Mouse (Mus musculus) hindbrain, embryonic 13.5 days (tissue): ENCODE measurements around the gene Ndufs2. TPM values are rescaled to one million over a fixed set of nuclear protein-coding genes. Genes with fewer than 3 reads are reported as not detected.

ENCODE experiments used
- ATAC-seq: fragments of 200-750 bp; cut with Nextera tagmentation; 2 replicates; pipeline ENCODE4 v1.8.0; 2017; ENCODE audit warnings: moderate TSS enrichment; ENCODE audit not compliant: low FRiP score
- H3K27ac ChIP-seq: fragments of 300-500 bp; sonication (generic); 2 replicates; pipeline ENCODE4 v1.5.1; 2015; ENCODE audit warnings: inconsistent platforms, mild to moderate bottlenecking, moderate library complexity
- H3K27me3 ChIP-seq: fragments of 300-500 bp; sonication (generic); 2 replicates; pipeline ENCODE4 v1.6.1; 2015; ENCODE audit warnings: mild to moderate bottlenecking, inconsistent platforms
- H3K36me3 ChIP-seq: fragments of 300-500 bp; sonication (generic); 2 replicates; pipeline ENCODE4 v1.6.1; 2015; ENCODE audit warnings: mild to moderate bottlenecking, inconsistent platforms
- H3K4me1 ChIP-seq: fragments of 300-500 bp; sonication (generic); replicated peaks from 2 replicates; pipeline ENCODE4 v1.6.1; 2015; ENCODE audit warnings: inconsistent platforms
- H3K4me2 ChIP-seq: fragments of 300-500 bp; sonication (generic); 2 replicates; pipeline ENCODE4 v1.6.1; 2015; ENCODE audit warnings: inconsistent platforms, mild to moderate bottlenecking, moderate library complexity
- H3K4me3 ChIP-seq: fragments of 300-500 bp; sonication (generic); 2 replicates; pipeline ENCODE4 v1.5.1; 2015; ENCODE audit warnings: mild to moderate bottlenecking, inconsistent platforms
- H3K9ac ChIP-seq: fragments of 300-500 bp; sonication (generic); 2 replicates; pipeline ENCODE4 v1.6.1; 2015; ENCODE audit warnings: mild to moderate bottlenecking, inconsistent platforms
- H3K9me3 ChIP-seq: fragments of 300-500 bp; sonication (generic); 2 replicates; pipeline ENCODE4 v1.6.1; 2016; ENCODE audit warnings: inconsistent platforms
- WGBS: fragments of 180-500 bp; shearing (Covaris S2); methylation state at CpG from one replicate; pipeline ENCODE4 v1.1.7; 2015; 5-methylcytosine and 5-hydroxymethylcytosine counted together
- polyA plus RNA-seq: library from polyadenylated mRNA; unstranded; fragments of >200 nt; fragmentation: Nextera tagmentation; extraction: Ambion mirVana; gene quantifications from 2 replicates; pipeline ENCODE4 v1.2.1, GENCODE M21; 2015

Gene Ndufs2
- 222 and 228 TPM in 2 replicates for polyA plus RNA-seq

GRCm38 (mm10) chr1:171250680-171251593 lies at the start of gene Ndufs2:
Ndufs2 (minus strand) TSS chr1:171251388.
- ATAC-seq = no peak
- peaks cover 55% of the 10 kb centered on the region for H3K4me1 ChIP-seq
- H3K4me3 ChIP-seq = peak within 1 kb of the TSS; percentile 31
- H3K9me3 ChIP-seq = no peaks in the 10 kb centered on the region
- peak within 1 kb of the TSS; percentile 60 for H3K27ac ChIP-seq
- 9% methylated on average over 26 of the region's 26 CpGs for WGBS
- H3K9ac ChIP-seq = peak within 1 kb of the TSS; percentile 65
- H3K4me2 ChIP-seq = peak within 1 kb of the TSS; percentile 52
- H3K36me3 ChIP-seq = no peaks in the 10 kb centered on the region
- no peaks in the 10 kb centered on the region for H3K27me3 ChIP-seq

DNA sequence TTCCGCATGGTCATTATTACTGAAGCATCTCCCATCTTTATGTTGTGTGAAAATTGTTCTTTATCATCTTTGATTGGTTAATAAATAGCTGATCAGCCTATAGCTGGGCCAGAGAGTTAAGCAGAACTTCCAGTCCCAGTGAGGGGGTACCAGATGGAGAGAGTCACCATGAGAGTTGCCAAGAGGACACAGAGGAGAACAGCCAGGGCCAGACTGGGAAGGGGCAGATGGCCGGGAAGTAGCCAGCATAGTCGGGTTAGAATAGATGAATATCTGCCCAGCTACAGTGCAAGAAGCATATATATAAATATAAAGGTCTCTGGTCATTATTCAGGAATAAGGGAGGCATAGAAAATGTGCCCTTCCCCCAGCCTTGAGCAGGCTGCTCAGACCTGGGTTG lies 47.0 kb upstream of the Ndufs2 start:
- WGBS = 65% methylated on average over 3 of the region's 3 CpGs

GRCm38 (mm10) chr1:171295063-171295402 lies 43.8 kb upstream of the Ndufs2 start:
- Histone ChIP-seq H3K27me3 (peaks cover 29% of the 10 kb centered on the region), H3K4me3 (peak overlapping the region; percentile 65), H3K9ac (peak overlapping the region; percentile 78), H3K4me1 (peaks cover 13% of the 10 kb centered on the region), H3K9me3 (no peaks in the 10 kb centered on the region), H3K27ac (peak overlapping the region; percentile 93), H3K36me3 (0 out of 2 replicates have a peak, but pooled peaks cover 4% of the 10 kb centered on the region), H3K4me2 (peak overlapping the region; percentile 78)
- WGBS = 15% methylated on average over 3 of the region's 3 CpGs
- ATAC-seq = peak; percentile 49

More for the DNA sequence above, 47.0 kb upstream of the Ndufs2 start:
- H3K4me1 ChIP-seq = peaks cover 12% of the 10 kb centered on the region
- no peaks in the 10 kb centered on the region for H3K36me3 ChIP-seq
- peaks cover 29% of the 10 kb centered on the region for H3K27me3 ChIP-seq
- no peak overlapping the region for H3K4me2 ChIP-seq
- H3K27ac ChIP-seq = no peak overlapping the region
- H3K4me3 ChIP-seq = no peak overlapping the region
- no peak overlapping the region for H3K9ac ChIP-seq
- ATAC-seq = no peak
- H3K9me3 ChIP-seq = no peaks in the 10 kb centered on the region

DNA sequence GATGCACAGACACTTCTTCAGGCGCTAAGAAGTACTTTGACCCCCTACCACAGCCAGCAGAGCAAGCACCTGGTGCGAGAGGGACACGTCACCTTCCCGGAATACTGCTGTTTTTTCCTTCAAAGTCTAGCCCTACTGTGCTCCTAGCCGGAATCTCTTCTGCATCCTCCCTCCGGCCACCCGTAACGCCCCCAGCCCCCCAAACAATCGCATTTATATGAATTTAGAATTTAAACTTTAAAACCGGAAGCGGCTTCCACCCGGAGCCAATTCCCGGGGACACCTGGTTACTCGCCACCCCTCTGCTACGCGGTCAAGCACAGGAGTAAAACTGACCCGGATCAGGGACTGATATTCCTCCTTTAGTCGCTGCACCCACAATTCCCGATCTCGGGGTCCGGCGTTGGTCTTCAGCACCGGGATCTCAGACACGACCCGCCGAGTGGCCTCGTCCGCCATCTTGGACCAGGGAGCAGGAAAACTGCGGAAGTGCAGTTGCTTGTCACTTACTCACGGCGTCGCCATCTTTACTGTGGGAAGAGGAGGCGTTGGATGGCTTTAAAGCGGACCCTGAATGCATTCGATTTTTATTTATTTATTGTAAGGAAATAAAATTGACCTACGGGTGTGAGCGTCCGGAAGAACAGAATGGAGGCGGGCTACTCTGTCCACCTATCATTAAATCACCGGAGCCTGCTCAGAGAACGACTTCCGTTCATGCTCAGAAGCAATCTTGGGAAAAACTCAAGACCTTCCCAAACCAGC lies 43.3 kb upstream of the Ndufs2 start, which contains the start of gene Ufc1:
Gene Ufc1 (minus strand): TSS at position 727 of the 765 bp plus-strand sequence.
- H3K9me3 ChIP-seq = no peaks in the 10 kb centered on the region
- H3K27ac ChIP-seq = peak within 1 kb of the TSS; percentile 93
- H3K4me1 ChIP-seq = peaks cover 13% of the 10 kb centered on the region
- WGBS = under 1% methylated on average over 42 of the region's 42 CpGs
- peak within 1 kb of the TSS; percentile 78 for H3K4me2 ChIP-seq
- peaks cover 29% of the 10 kb centered on the region for H3K27me3 ChIP-seq
- peak; percentile 79 for ATAC-seq
- peak within 1 kb of the TSS; percentile 65 for H3K4me3 ChIP-seq
- H3K9ac ChIP-seq = peak within 1 kb of the TSS; percentile 78
- peaks cover 9% of the 10 kb centered on the region for H3K36me3 ChIP-seq

DNA sequence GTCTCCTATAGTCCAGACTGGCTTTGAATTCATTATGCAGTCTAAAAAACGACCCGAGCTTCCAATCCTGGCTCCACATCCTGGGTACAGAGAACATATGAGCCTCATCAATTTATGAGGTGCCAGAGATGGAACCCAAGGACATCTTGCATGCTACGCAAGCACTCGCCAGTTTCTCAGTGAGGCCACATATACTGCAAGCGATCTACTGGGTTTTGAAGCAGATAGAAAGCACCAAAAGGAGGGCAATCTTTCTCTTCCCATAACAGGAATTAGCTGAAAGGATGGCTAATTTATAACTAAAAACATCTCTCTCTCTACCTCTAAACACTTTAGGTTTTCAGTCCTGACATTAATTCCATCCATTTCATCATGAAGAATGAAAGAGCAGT lies 42.7 kb upstream of the Ndufs2 start:
- H3K27me3 ChIP-seq = peaks cover 29% of the 10 kb centered on the region
- no peaks in the 10 kb centered on the region for H3K9me3 ChIP-seq
- peak overlapping the region; percentile 93 for H3K27ac ChIP-seq
- peaks cover 14% of the 10 kb centered on the region for H3K36me3 ChIP-seq
- H3K4me3 ChIP-seq = peak overlapping the region; percentile 65
- H3K4me2 ChIP-seq = peak overlapping the region; percentile 78
- peak overlapping the region; percentile 78 for H3K9ac ChIP-seq
- no peak for ATAC-seq
- 39% methylated on average over 5 of the region's 5 CpGs for WGBS
- H3K4me1 ChIP-seq = peaks cover 15% of the 10 kb centered on the region

DNA sequence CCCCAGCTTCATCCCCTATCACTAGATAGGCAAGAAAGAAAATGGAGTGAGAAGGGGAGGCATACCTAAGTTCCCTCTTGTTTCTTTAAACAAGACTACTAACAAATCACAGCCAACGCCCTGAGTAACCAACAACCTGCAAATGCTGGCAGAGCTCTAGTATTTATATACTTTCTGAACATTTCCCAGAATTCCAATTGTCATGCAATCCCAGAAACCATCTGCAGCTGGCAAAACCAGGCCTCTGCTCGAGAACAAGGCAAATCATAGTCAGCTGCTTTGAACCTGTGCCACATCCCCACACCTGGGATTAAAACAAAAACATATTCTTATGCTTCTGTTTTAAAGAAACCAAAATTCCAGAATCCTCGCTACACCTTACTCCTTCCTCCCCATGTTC lies 42.2 kb upstream of the Ndufs2 start:
- Histone ChIP-seq H3K4me2 (peak overlapping the region; percentile 78), H3K9me3 (no peaks in the 10 kb centered on the region), H3K4me3 (peak overlapping the region; percentile 65; the same call in 1 of the 2 replicates), H3K4me1 (peaks cover 19% of the 10 kb centered on the region), H3K27me3 (peaks cover 23% of the 10 kb centered on the region), H3K36me3 (peaks cover 18% of the 10 kb centered on the region), H3K27ac (no peak overlapping the region), H3K9ac (peak overlapping the region; percentile 78)
- no peak for ATAC-seq
- WGBS = 91% methylated on average over 3 of the region's 3 CpGs

GRCm38 (mm10) chr1:171288328-171288727 lies 37.1 kb upstream of the Ndufs2 start:
- Histone ChIP-seq H3K9ac (no peak overlapping the region), H3K4me2 (peak overlapping the region; percentile 36), H3K9me3 (no peaks in the 10 kb centered on the region), H3K4me1 (peaks cover 40% of the 10 kb centered on the region), H3K27ac (peak overlapping the region; percentile 97), H3K4me3 (no peak overlapping the region; the same call in 1 of the 2 replicates), H3K36me3 (peaks cover 49% of the 10 kb centered on the region), H3K27me3 (no peaks in the 10 kb centered on the region)
- ATAC-seq = no peak
- WGBS = 63% methylated on average over 4 of the region's 4 CpGs

- under 1% methylated on average over 49 of the region's 49 CpGs for WGBS
- peak within 1 kb of the TSS; percentile 98 for H3K9ac ChIP-seq
- H3K4me3 ChIP-seq = peak within 1 kb of the TSS; percentile 88
- H3K4me1 ChIP-seq = peaks cover 38% of the 10 kb centered on the region
- H3K27ac ChIP-seq = peak within 1 kb of the TSS; percentile 97
- peak; percentile 95 for ATAC-seq
- H3K9me3 ChIP-seq = no peaks in the 10 kb centered on the region
- H3K4me2 ChIP-seq = peak within 1 kb of the TSS; percentile 63
- H3K36me3 ChIP-seq = peaks cover 57% of the 10 kb centered on the region
- H3K27me3 ChIP-seq = no peaks in the 10 kb centered on the region
Measured at GRCm38 (mm10) chr1:171287136-171288081, 36.2 kb upstream of the Ndufs2 start, which contains the start of gene Usp21. Usp21 (minus strand) TSS chr1:171287991.

DNA sequence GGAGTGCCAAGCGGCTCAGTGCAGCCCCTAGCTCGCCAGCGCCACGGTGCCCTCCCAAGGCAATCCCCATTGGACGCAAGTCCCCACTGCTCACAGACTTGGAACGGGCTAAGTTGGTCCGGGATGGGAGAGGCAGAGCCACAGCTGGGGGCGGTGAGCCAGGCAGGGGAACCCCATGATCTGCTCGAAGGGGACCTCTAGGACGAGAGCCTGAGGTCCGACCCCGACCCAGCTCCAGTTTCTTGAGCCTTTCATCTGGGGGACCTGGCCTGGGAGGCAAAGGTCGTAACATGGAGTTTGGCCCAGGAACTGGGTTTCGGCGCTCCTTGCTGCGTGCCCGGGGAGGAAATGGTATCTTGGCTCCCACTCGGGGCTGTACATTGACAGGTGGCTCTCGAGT lies 35.3 kb upstream of the Ndufs2 start:
- Histone ChIP-seq H3K36me3 (peaks cover 60% of the 10 kb centered on the region), H3K27me3 (no peaks in the 10 kb centered on the region), H3K27ac (0 out of 2 replicates have a peak overlapping the region, but pooled peaks have one; percentile 97), H3K4me3 (peak overlapping the region; percentile 88), H3K4me1 (peaks cover 46% of the 10 kb centered on the region), H3K9me3 (no peaks in the 10 kb centered on the region), H3K9ac (peak overlapping the region; percentile 98), H3K4me2 (peak overlapping the region; percentile 63)
- 86% methylated on average over 19 of the region's 19 CpGs for WGBS
- ATAC-seq = no peak

- H3K4me1 ChIP-seq = peaks cover 53% of the 10 kb centered on the region
- H3K27ac ChIP-seq = no peak overlapping the region; the same call in 1 of the 2 replicates
- ATAC-seq = no peak
- no peaks in the 10 kb centered on the region for H3K9me3 ChIP-seq
- WGBS = 87% methylated on average over 20 of the region's 20 CpGs
- no peaks in the 10 kb centered on the region for H3K27me3 ChIP-seq
- H3K36me3 ChIP-seq = peaks cover 58% of the 10 kb centered on the region
- H3K4me3 ChIP-seq = no peak overlapping the region
- no peak overlapping the region for H3K9ac ChIP-seq
- H3K4me2 ChIP-seq = no peak overlapping the region
Measured at GRCm38 (mm10) chr1:171285096-171285892, 34.1 kb upstream of the Ndufs2 start.

DNA sequence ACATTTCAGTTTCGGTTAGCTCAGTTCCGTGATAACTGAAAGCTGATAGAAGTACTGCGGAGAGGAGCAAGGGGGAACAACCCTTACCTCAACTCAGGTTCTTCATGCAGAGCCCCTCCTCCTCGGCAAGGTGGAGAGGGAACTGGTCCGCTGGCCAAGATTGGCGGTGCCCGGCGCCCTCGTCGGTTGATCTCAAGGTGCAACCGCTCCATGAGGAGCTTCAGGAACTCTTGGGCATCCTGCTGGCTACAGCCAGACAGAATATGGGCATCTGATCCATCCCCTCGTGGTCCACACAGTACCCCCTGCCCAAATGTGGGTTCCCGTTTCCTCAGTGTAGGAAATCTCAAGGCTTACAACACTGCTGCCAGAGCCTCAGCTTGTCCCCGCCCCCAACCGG lies 33.3 kb upstream of the Ndufs2 start:
- H3K4me1 ChIP-seq = peaks cover 61% of the 10 kb centered on the region
- no peak overlapping the region for H3K9ac ChIP-seq
- H3K27ac ChIP-seq = no peak overlapping the region
- ATAC-seq = no peak
- peaks cover 52% of the 10 kb centered on the region for H3K36me3 ChIP-seq
- H3K4me3 ChIP-seq = no peak overlapping the region
- no peaks in the 10 kb centered on the region for H3K9me3 ChIP-seq
- H3K4me2 ChIP-seq = no peak overlapping the region
- H3K27me3 ChIP-seq = no peaks in the 10 kb centered on the region
- WGBS = 93% methylated on average over 15 of the region's 15 CpGs
